Comparison of ENCODE assay signal across 23 mouse cellular contexts in genomic region chr9:26539042-26539441, GRCm38 (mm10).
DNase-seq lines count a peak whose midpoint lies in the region; ATAC-seq and TF ChIP-seq lines count a peak whose summit lies in the region.
"Had no signal": no experiment of that assay in that cellular context is flagged by ENCODE, and none has a peak within 500 bp of the region (broad histone marks: within the 10 kb centered on the region; RNA-seq: fewer than 3 reads in every experiment).

No protein-coding gene starts in this region.

- no peaks in the 10 kb centered on the region for H3K4me1 ChIP-seq in heart, embryonic 12.5 days (replicated peaks)
- H3K4me1 ChIP-seq in CH12.LX (ENCODE audit: control insufficient read depth in 1 of 2, insufficient read depth in 2 of 2) (peaks cover 0 to 21% of the 10 kb centered on the region in 2 experiments; a peak in 2 of 4 replicates), MEL (ENCODE audit: control insufficient read depth in 1 of 2, insufficient read depth in 2 of 2, low read length in 2 of 2) (no peaks in the 10 kb centered on the region)
- H3K4me1 ChIP-seq: embryonic facial prominence, embryonic 10.5 days; embryonic facial prominence, embryonic 12.5 days; forebrain, embryonic 13.5 days; forebrain, embryonic 15.5 days had no signal

- in situ Hi-C loops in CH12.LX (cut with MboI; ENCODE audit: low pct_ligation_motif_present, low pct_unique_long_range_greater_than_20kb, low sequenced_read_pairs): no loop called here

- H3K4me3 ChIP-seq in heart, embryonic 12.5 days: no peak overlapping the region
- no peak overlapping the region for H3K4me3 ChIP-seq in CH12.LX (replicated peaks in 1 of 3; ENCODE audit: low read depth in 2 of 3, low read length in 2 of 3, poor library complexity in 1 of 3)
- H3K4me3 ChIP-seq in MEL (ENCODE audit: control insufficient read depth in 1 of 2, insufficient read depth in 1 of 2, low read depth in 2 of 2, low read length in 2 of 2): no peak overlapping the region
- H3K4me3 ChIP-seq: embryonic facial prominence, embryonic 10.5 days; embryonic facial prominence, embryonic 12.5 days; forebrain, embryonic 13.5 days; forebrain, embryonic 15.5 days had no signal

- no peak for TF ChIP-seq CTCF in CH12.LX (conservative IDR thresholded peaks at IDR 0.05 in 1 of 2, IDR thresholded peaks at IDR 0.05 in 1 of 2; ENCODE audit: low read depth in 2 of 2, low read length in 2 of 2)
- no peak for TF ChIP-seq CTCF in MEL (IDR thresholded peaks at IDR 0.05 in 2 of 3, conservative IDR thresholded peaks at IDR 0.05 in 1 of 3; ENCODE audit: control insufficient read depth in 1 of 3, insufficient read depth in 1 of 3, low read depth in 2 of 3, low read length in 3 of 3, poor library complexity in 1 of 3, severe bottlenecking in 1 of 3)

- no peaks in the 10 kb centered on the region for H3K9me3 ChIP-seq in heart, embryonic 12.5 days (replicated peaks)
- no peaks in the 10 kb centered on the region for H3K9me3 ChIP-seq in CH12.LX (replicated peaks; ENCODE audit: low read length)
- H3K9me3 ChIP-seq in MEL (replicated peaks; ENCODE audit: insufficient read depth, low read length): no peaks in the 10 kb centered on the region
- H3K9me3 ChIP-seq: embryonic facial prominence, embryonic 10.5 days; embryonic facial prominence, embryonic 12.5 days; forebrain, embryonic 13.5 days; forebrain, embryonic 15.5 days; G1E had no signal

- ATAC-seq in heart, embryonic 12.5 days (ENCODE audit: insufficient number of reproducible peaks, low FRiP score): no peak
- no peak for ATAC-seq in granulocyte monocyte progenitor cell, adult 5-6 weeks (replicated peaks; ENCODE audit: poor library complexity, severe bottlenecking)
- ATAC-seq: CD4-positive, CD25-positive, alpha-beta regulatory T cell, adult 4 months; forebrain, embryonic 13.5 days; forebrain, embryonic 15.5 days; forebrain, postnatal 0 days had no signal

- no peak overlapping the region for H3K9ac ChIP-seq in heart, embryonic 12.5 days
- H3K9ac ChIP-seq in CH12.LX (ENCODE audit: insufficient read depth, low read depth) (no peak overlapping the region), MEL (ENCODE audit: control insufficient read depth, low read depth, low read length, poor library complexity, severe bottlenecking) (no peak overlapping the region)
- H3K9ac ChIP-seq: embryonic facial prominence, embryonic 12.5 days; forebrain, embryonic 13.5 days; forebrain, embryonic 15.5 days; forebrain, postnatal 0 days had no signal

- TF ChIP-seq RAD21 in CH12.LX (IDR thresholded peaks at IDR 0.05; ENCODE audit: low read depth, low read length): no peak
- no peak for TF ChIP-seq RAD21 in MEL (IDR thresholded peaks at IDR 0.05; ENCODE audit: low read depth, low read length)

- no peaks in the 10 kb centered on the region for H3K36me3 ChIP-seq in heart, embryonic 12.5 days
- H3K36me3 ChIP-seq in CH12.LX (replicated peaks in 1 of 2; ENCODE audit: control insufficient read depth in 1 of 2, insufficient read depth in 1 of 2, low read length in 1 of 2) (no peaks in the 10 kb centered on the region), MEL (ENCODE audit: control insufficient read depth in 1 of 2, insufficient read depth in 2 of 2, low read length in 2 of 2) (no peaks in the 10 kb centered on the region)
- H3K36me3 ChIP-seq: embryonic facial prominence, embryonic 10.5 days; embryonic facial prominence, embryonic 12.5 days; forebrain, embryonic 15.5 days; G1E had no signal

- TF ChIP-seq EP300 in CH12.LX (IDR thresholded peaks at IDR 0.05; ENCODE audit: low read length) (no peak), MEL (IDR thresholded peaks at IDR 0.05; ENCODE audit: low read depth in 1 of 2, low read length in 2 of 2) (no peak)

- DNase-seq in heart, adult 11 months: peak; percentile 23
- DNase-seq in CH12.LX (ENCODE audit: extremely low read depth) (no peak), MEL (ENCODE audit: low read depth, low spot score) (no peak)
- DNase-seq: adrenal gland, adult 2 months; adrenal gland, postnatal 10 days; adrenal gland, postnatal 25 days; B cell, adult 2 months; cerebellum, adult 11 months; cerebellum, adult 18-20 months; cerebellum, adult 8-10 months; cerebellum, adult 9-11 months; cerebellum, postnatal 14 days; cerebellum, postnatal 36 days; embryo, embryonic 11 days; forebrain, postnatal 0 days had no signal

- no peaks in the 10 kb centered on the region for H3K27me3 ChIP-seq in heart, embryonic 12.5 days (replicated peaks)
- H3K27me3 ChIP-seq in CH12.LX (replicated peaks): no peaks in the 10 kb centered on the region
- H3K27me3 ChIP-seq in MEL (ENCODE audit: control insufficient read depth in 1 of 2, insufficient read depth in 2 of 2, low read length in 2 of 2): no peaks in the 10 kb centered on the region
- H3K27me3 ChIP-seq: embryonic facial prominence, embryonic 12.5 days; forebrain, embryonic 13.5 days; forebrain, embryonic 15.5 days had no signal

- 59% methylated on average over 2 of the region's 2 CpGs for WGBS in heart, embryonic 12.5 days

- no peak overlapping the region for H3K27ac ChIP-seq in heart, embryonic 12.5 days (ENCODE audit: poor library complexity, severe bottlenecking)
- no peak overlapping the region for H3K27ac ChIP-seq in CH12.LX (ENCODE audit: insufficient read depth, low read depth)
- no peak overlapping the region for H3K27ac ChIP-seq in MEL (ENCODE audit: control insufficient read depth, low read depth, low read length)
- H3K27ac ChIP-seq: embryonic facial prominence, embryonic 10.5 days; embryonic facial prominence, embryonic 12.5 days; forebrain, embryonic 13.5 days; forebrain, embryonic 15.5 days had no signal

- dilution Hi-C loops in CH12.LX (cut with MboI; ENCODE audit: extremely low pct_ligation_motif_present, extremely low pct_unique_long_range_greater_than_20kb, low sequenced_read_pairs): no loop called here

- H3K79me2 ChIP-seq in CH12.LX (replicated peaks; ENCODE audit: control insufficient read depth, extremely low read depth, insufficient read depth, poor library complexity, severe bottlenecking): no peaks in the 10 kb centered on the region
- no peaks in the 10 kb centered on the region for H3K79me2 ChIP-seq in MEL (ENCODE audit: control insufficient read depth, insufficient read depth, low read length, poor library complexity)

- H3K4me2 ChIP-seq in heart, embryonic 12.5 days: no peak overlapping the region
- H3K4me2 ChIP-seq in CH12.LX (ENCODE audit: insufficient read depth, low read depth, poor library complexity, severe bottlenecking): no peak overlapping the region
- H3K4me2 ChIP-seq: embryonic facial prominence, embryonic 12.5 days; forebrain, embryonic 13.5 days; forebrain, embryonic 15.5 days had no signal

- no peak for TF ChIP-seq POLR2A in CH12.LX (IDR thresholded peaks at IDR 0.05; ENCODE audit: low read depth, low read length)
- no peak for TF ChIP-seq POLR2A in MEL (IDR thresholded peaks at IDR 0.05; ENCODE audit: control insufficient read depth in 1 of 2, insufficient read depth in 1 of 2, low read depth in 1 of 2, low read length in 2 of 2, poor library complexity in 1 of 2)

TF ChIP-seq in CH12.LX, 34 proteins besides CTCF, POLR2A, EP300 and RAD21:
- TF ChIP-seq GABPA (IDR thresholded peaks at IDR 0.05; ENCODE audit: insufficient replicate concordance, low read depth, low read length): no peak
- TF ChIP-seq MAFK (IDR thresholded peaks at IDR 0.05; ENCODE audit: insufficient replicate concordance, low read length): peak; percentile 92

TF ChIP-seq in MEL, 35 proteins besides CTCF, POLR2A, EP300 and RAD21:
- TF ChIP-seq MAFK (IDR thresholded peaks at IDR 0.05; ENCODE audit: borderline replicate concordance, low read depth, low read length) (peak; percentile 68), ZKSCAN1 (IDR thresholded peaks at IDR 0.05; ENCODE audit: low read depth, low read length) (no peak)
